Mouse (Mus musculus): ENCODE results near the gene Actr3b. TPM values are rescaled to one million over a fixed set of nuclear protein-coding genes. Genes with fewer than 3 reads are reported as not detected.
"Not testable (repeated sequence)": the region's sequence is repeated elsewhere in the genome, so short reads cannot be mapped to it uniquely, and the experiment has no call there.

Actr3b gene
- 0.53 and 0.79 TPM in 2 replicates for polyA plus RNA-seq (2015; fragmentation: Nextera tagmentation; extraction: Ambion mirVana)

GRCm38 (mm10) chr5:25759460-25760409, at the start of gene Actr3b:
TSS of gene Actr3b (plus strand) at chr5:25759997.
- no peaks in the 10 kb centered on the region for H3K27me3 ChIP-seq (replicated peaks; ENCODE audit: insufficient read depth, low read length)

DNA sequence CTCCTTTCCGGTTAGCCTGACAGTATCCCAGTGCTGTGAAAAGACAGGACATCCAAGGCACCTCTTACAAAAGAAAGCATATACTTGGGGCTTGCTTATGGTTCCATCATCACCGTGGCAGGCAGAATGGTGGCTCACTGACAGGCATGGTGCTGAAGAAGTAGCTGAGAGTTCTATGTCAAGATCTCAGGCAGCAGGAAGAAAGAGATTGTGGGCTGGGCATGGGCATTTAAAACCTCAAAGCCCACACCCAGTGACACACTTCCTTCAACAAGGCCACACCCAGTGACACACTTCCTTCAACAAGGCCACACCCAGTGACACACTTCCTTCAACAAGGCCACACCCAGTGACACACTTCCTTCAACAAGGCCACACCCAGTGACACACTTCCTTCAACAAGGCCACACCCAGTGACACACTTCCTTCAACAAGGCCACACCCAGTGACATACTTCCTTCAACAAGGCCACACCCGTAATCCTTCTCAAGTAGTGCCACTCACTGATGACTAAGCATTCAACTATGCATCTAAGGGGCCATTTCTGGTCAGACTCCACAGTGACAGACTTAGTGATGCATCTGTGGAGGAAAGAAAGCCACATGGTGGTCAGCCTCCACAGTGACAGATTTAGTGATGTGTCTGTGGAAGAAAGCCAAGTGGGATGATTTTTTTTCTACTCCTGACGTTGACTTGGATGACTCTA, 46.6 kb upstream of the Actr3b start:
- not testable (repeated sequence) for H3K36me3 ChIP-seq (ENCODE audit: insufficient read depth, low read length); H3K4me3 ChIP-seq (ENCODE audit: low read depth, low read length); H3K27me3 ChIP-seq (replicated peaks; ENCODE audit: insufficient read depth, low read length); DNase-seq (ENCODE audit: low spot score); H3K4me2 ChIP-seq (replicated peaks; ENCODE audit: low read depth, low read length); ATAC-seq; H3K9me3 ChIP-seq (ENCODE audit: low read length); H3K27ac ChIP-seq (ENCODE audit: low read length); H3K9ac ChIP-seq (replicated peaks; ENCODE audit: low read depth); H3K4me1 ChIP-seq (ENCODE audit: insufficient read depth, low read depth, low read length)
- peak; percentile 68 for TF ChIP-seq EP300 (IDR thresholded peaks at IDR 0.05)
- 85% methylated on average over 4 of the region's 4 CpGs for WGBS

More at GRCm38 (mm10) chr5:25759460-25760409, at the start of gene Actr3b:
- H3K27ac ChIP-seq (ENCODE audit: low read length) = no peak within 1 kb of the TSS
- peaks cover 3% of the 10 kb centered on the region; the same call in 1 of the 2 replicates for H3K4me1 ChIP-seq (ENCODE audit: insufficient read depth, low read depth, low read length)
- no peaks in the 10 kb centered on the region for H3K36me3 ChIP-seq (ENCODE audit: insufficient read depth, low read length)
- H3K9me3 ChIP-seq (ENCODE audit: low read length) = no peaks in the 10 kb centered on the region
- peak within 1 kb of the TSS; percentile 50 for H3K4me3 ChIP-seq (ENCODE audit: low read depth, low read length)
- ATAC-seq (peak; percentile 97), DNase-seq (ENCODE audit: low spot score) (peak; percentile 91)
- WGBS = 2% methylated on average over 35 of the region's 45 CpGs
- H3K9ac ChIP-seq (replicated peaks; ENCODE audit: low read depth) = no peak within 1 kb of the TSS; the same call in 1 of the 2 replicates
- H3K4me2 ChIP-seq (replicated peaks; ENCODE audit: low read depth, low read length) = peak within 1 kb of the TSS; percentile 91
- TF ChIP-seq EP300 (IDR thresholded peaks at IDR 0.05) (no peak), CTCF (IDR thresholded peaks at IDR 0.05) (no peak)

- H3K36me3 ChIP-seq (ENCODE audit: insufficient read depth, low read length) = no peaks in the 10 kb centered on the region
- 79% methylated on average over 4 of the region's 4 CpGs for WGBS
- no peak overlapping the region for H3K27ac ChIP-seq (ENCODE audit: low read length)
- no peaks in the 10 kb centered on the region for H3K27me3 ChIP-seq (replicated peaks; ENCODE audit: insufficient read depth, low read length)
- no peak overlapping the region for H3K4me2 ChIP-seq (replicated peaks; ENCODE audit: low read depth, low read length)
- ATAC-seq (no peak), DNase-seq (ENCODE audit: low spot score) (no peak)
- H3K9ac ChIP-seq (replicated peaks; ENCODE audit: low read depth) = no peak overlapping the region
- no peak overlapping the region for H3K4me3 ChIP-seq (ENCODE audit: low read depth, low read length)
- no peaks in the 10 kb centered on the region for H3K9me3 ChIP-seq (ENCODE audit: low read length)
- no peaks in the 10 kb centered on the region for H3K4me1 ChIP-seq (ENCODE audit: insufficient read depth, low read depth, low read length)
- TF ChIP-seq EP300 (IDR thresholded peaks at IDR 0.05) (no peak), CTCF (IDR thresholded peaks at IDR 0.05) (no peak)
Observed at GRCm38 (mm10) chr5:25719390-25719789, 40.4 kb upstream of the Actr3b start.

DNA sequence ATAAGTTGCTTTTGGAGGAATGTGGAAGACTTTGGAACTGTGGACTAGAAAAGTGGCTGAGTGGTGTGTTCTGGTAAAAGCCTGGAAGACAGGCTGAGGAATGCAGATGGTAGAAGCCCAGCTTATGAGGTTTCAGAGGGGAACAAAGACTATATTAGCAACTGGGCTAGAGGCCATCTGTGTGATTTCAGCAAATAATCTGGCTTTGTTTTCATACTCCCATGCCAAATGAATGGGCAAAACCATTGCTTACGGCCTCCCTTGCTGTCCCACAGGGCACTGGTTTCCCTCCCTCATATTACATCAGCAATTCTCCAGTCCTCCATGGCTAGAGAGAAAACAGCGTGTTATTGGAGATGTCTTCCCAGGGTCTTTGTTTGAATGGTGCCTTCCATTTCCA, 36.8 kb upstream of the Actr3b start:
- Histone ChIP-seq H3K4me2 (replicated peaks; ENCODE audit: low read depth, low read length) (no peak overlapping the region), H3K27ac (ENCODE audit: low read length) (no peak overlapping the region), H3K36me3 (ENCODE audit: insufficient read depth, low read length) (no peaks in the 10 kb centered on the region), H3K9me3 (ENCODE audit: low read length) (no peaks in the 10 kb centered on the region), H3K4me1 (ENCODE audit: insufficient read depth, low read depth, low read length) (no peaks in the 10 kb centered on the region), H3K9ac (replicated peaks; ENCODE audit: low read depth) (no peak overlapping the region), H3K27me3 (replicated peaks; ENCODE audit: insufficient read depth, low read length) (no peaks in the 10 kb centered on the region), H3K4me3 (ENCODE audit: low read depth, low read length) (no peak overlapping the region)
- DNase-seq (ENCODE audit: low spot score) (no peak), ATAC-seq (no peak)
- WGBS = 66% methylated on average over 2 of the region's 2 CpGs
- no peak for TF ChIP-seq EP300 (IDR thresholded peaks at IDR 0.05)
- no peak for TF ChIP-seq CTCF (IDR thresholded peaks at IDR 0.05)

GRCm38 (mm10) chr5:25724134-25724675, 35.6 kb upstream of the Actr3b start:
- Histone ChIP-seq H3K36me3 (ENCODE audit: insufficient read depth, low read length) (no peaks in the 10 kb centered on the region), H3K4me1 (ENCODE audit: insufficient read depth, low read depth, low read length) (no peaks in the 10 kb centered on the region), H3K4me3 (ENCODE audit: low read depth, low read length) (no peak overlapping the region), H3K4me2 (replicated peaks; ENCODE audit: low read depth, low read length) (no peak overlapping the region), H3K27ac (ENCODE audit: low read length) (no peak overlapping the region), H3K9me3 (ENCODE audit: low read length) (no peaks in the 10 kb centered on the region), H3K27me3 (replicated peaks; ENCODE audit: insufficient read depth, low read length) (no peaks in the 10 kb centered on the region), H3K9ac (replicated peaks; ENCODE audit: low read depth) (no peak overlapping the region)
- ATAC-seq (no peak), DNase-seq (ENCODE audit: low spot score) (no peak)
- 28% methylated on average over 1 of the region's 1 CpGs for WGBS
- no peak for TF ChIP-seq CTCF (IDR thresholded peaks at IDR 0.05)
- no peak for TF ChIP-seq EP300 (IDR thresholded peaks at IDR 0.05)

- TF ChIP-seq CTCF (IDR thresholded peaks at IDR 0.05) (peak; percentile 80), EP300 (IDR thresholded peaks at IDR 0.05) (no peak)
- H3K4me1 ChIP-seq (ENCODE audit: insufficient read depth, low read depth, low read length) = no peaks in the 10 kb centered on the region
- no peak overlapping the region for H3K4me2 ChIP-seq (replicated peaks; ENCODE audit: low read depth, low read length)
- H3K9me3 ChIP-seq (ENCODE audit: low read length) = no peaks in the 10 kb centered on the region
- 10% methylated on average over 1 of the region's 1 CpGs for WGBS
- DNase-seq (ENCODE audit: low spot score) = peak; percentile 44
- no peak overlapping the region for H3K27ac ChIP-seq (ENCODE audit: low read length)
- no peaks in the 10 kb centered on the region for H3K36me3 ChIP-seq (ENCODE audit: insufficient read depth, low read length)
- H3K27me3 ChIP-seq (replicated peaks; ENCODE audit: insufficient read depth, low read length) = no peaks in the 10 kb centered on the region
- ATAC-seq = no peak
- H3K4me3 ChIP-seq (ENCODE audit: low read depth, low read length) = no peak overlapping the region
- no peak overlapping the region for H3K9ac ChIP-seq (replicated peaks; ENCODE audit: low read depth)
Observed at GRCm38 (mm10) chr5:25734318-25734717, 25.5 kb upstream of the Actr3b start.
